Mouse (Mus musculus): ENCODE results near the gene Prss56. TPM values are rescaled to one million over a fixed set of nuclear protein-coding genes. Genes with fewer than 3 reads are reported as not detected.

The Prss56 gene
- polyA plus RNA-seq, 1 experiment from 2014 or later, result not detected

DNA sequence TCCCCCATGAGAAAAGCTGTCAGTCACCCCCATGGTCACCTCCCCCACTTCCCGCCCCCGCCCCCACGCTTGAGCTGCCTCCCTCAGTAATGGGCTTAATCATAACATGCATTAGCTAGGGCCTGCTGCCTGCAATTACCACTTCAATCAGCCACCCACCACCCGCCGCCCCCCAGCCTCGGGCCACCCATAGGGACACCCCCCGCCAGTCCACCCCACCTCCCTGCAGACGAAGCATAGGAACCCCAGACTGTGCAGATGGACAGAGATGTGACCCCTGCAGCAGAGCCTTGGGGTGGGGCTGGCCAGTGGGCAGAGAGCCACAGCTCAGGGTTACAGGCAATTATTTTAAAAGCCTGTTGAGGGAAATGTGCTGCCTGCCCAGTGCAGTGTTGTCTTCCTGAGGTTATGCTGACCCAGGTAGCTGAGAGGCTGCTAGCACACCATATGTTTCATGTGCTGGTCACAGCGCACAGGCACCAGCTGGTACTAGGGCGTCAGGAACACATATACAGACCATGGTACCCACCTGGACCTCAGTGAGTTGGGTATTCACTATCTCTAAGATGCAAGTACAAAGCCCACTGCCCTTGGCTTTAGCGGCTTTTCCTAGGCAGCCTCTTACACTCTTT lies 18.8 kb upstream of the Prss56 start:
- Histone ChIP-seq H3K9me3 (replicated peaks) (no peaks in the 10 kb centered on the region), H3K9ac (no peak overlapping the region), H3K4me3 (no peak overlapping the region), H3K36me3 (no peaks in the 10 kb centered on the region), H3K4me1 (replicated peaks) (no peaks in the 10 kb centered on the region), H3K27me3 (replicated peaks) (peaks cover 97% of the 10 kb centered on the region), H3K4me2 (no peak overlapping the region), H3K27ac (ENCODE audit: poor library complexity, severe bottlenecking) (no peak overlapping the region)
- 18% methylated on average over 11 of the region's 11 CpGs for WGBS
- ATAC-seq (ENCODE audit: insufficient number of reproducible peaks, low FRiP score), result no peak

DNA sequence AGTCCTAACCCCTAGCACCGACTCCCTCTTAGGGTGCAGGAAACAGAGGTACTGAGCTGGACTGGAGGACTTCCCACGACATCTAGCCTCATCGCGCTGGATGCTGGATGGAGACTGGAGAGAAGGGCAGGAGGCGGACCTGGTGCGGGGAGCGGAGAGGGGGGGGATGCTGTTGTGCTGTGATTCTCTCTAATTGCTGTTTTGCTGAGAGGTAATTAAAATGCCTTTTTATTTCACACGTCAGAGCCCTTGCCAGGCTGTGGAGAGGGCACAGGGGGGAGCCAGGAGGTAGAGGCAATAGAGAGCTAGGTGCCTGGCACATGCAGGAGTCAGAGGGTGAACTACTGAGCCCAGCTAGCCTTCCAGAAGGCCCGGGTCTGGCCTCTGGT lies 18.3 kb upstream of the Prss56 start:
- no peak overlapping the region for H3K4me2 ChIP-seq
- 41% methylated on average over 9 of the region's 9 CpGs for WGBS

DNA sequence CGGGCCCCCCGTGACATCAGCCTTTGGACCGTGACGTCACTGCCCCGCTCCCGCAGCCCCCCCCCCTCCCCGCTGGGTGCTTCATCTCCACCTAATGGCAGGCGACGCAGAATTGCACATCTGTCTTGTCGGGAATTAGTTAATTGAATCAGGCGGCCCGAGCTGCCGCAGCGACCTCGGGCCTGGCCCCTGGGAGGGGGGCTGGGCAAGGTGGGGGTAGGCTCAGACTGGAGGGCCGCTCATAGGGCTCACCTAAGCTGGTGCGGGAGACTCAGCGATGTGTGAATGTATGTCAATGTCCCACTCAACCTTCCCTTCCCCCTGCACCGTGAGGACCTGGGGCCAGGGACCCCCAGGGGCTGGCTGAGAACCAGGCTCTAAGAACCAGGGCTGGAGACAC lies 12.7 kb upstream of the Prss56 start:
- Histone ChIP-seq H3K9me3 (replicated peaks) (no peaks in the 10 kb centered on the region), H3K36me3 (no peaks in the 10 kb centered on the region), H3K9ac (no peak overlapping the region; the same call in 1 of the 2 replicates), H3K4me3 (no peak overlapping the region), H3K27ac (ENCODE audit: poor library complexity, severe bottlenecking) (no peak overlapping the region), H3K27me3 (replicated peaks) (peaks cover 88% of the 10 kb centered on the region), H3K4me2 (peak overlapping the region; percentile 33), H3K4me1 (replicated peaks) (peaks cover 11% of the 10 kb centered on the region)
- WGBS, result 11% methylated on average over 19 of the region's 19 CpGs
- ATAC-seq (ENCODE audit: insufficient number of reproducible peaks, low FRiP score), result no peak

More for the DNA sequence above, 18.3 kb upstream of the Prss56 start:
- H3K36me3 ChIP-seq, result no peaks in the 10 kb centered on the region
- H3K9ac ChIP-seq, result no peak overlapping the region
- no peak overlapping the region for H3K27ac ChIP-seq (ENCODE audit: poor library complexity, severe bottlenecking)
- no peak overlapping the region for H3K4me3 ChIP-seq
- H3K27me3 ChIP-seq (replicated peaks), result peaks cover 98% of the 10 kb centered on the region
- H3K4me1 ChIP-seq (replicated peaks), result no peaks in the 10 kb centered on the region
- ATAC-seq (ENCODE audit: insufficient number of reproducible peaks, low FRiP score), result no peak
- no peaks in the 10 kb centered on the region for H3K9me3 ChIP-seq (replicated peaks)

DNA sequence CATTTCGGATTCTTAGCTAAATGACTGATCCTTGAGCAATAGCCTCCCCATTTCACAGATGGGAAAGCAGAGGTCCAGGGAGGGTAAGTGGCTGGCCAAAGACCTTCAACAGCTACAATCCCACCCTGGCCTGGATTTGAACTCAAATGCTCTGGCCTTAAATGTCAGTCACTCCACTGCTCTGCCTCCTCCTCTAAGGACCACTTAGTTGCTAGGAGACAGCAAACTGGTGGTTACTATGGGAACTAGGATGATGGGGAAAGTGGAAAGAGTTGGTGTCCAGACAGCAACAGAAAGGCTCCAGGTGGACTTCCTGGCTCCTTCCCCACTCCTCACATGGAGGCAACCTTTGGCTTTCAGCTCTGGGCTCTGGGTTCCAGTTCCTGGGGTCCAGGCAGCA lies 11.8 kb upstream of the Prss56 start:
- H3K4me1 ChIP-seq (replicated peaks), result peaks cover 18% of the 10 kb centered on the region
- H3K27me3 ChIP-seq (replicated peaks), result peaks cover 83% of the 10 kb centered on the region
- no peak overlapping the region for H3K4me2 ChIP-seq
- ATAC-seq (ENCODE audit: insufficient number of reproducible peaks, low FRiP score), result no peak
- H3K9me3 ChIP-seq (replicated peaks), result no peaks in the 10 kb centered on the region
- no peak overlapping the region for H3K9ac ChIP-seq
- 82% methylated on average over 1 of the region's 1 CpGs for WGBS
- H3K36me3 ChIP-seq, result no peaks in the 10 kb centered on the region
- no peak overlapping the region for H3K27ac ChIP-seq (ENCODE audit: poor library complexity, severe bottlenecking)
- H3K4me3 ChIP-seq, result no peak overlapping the region

DNA sequence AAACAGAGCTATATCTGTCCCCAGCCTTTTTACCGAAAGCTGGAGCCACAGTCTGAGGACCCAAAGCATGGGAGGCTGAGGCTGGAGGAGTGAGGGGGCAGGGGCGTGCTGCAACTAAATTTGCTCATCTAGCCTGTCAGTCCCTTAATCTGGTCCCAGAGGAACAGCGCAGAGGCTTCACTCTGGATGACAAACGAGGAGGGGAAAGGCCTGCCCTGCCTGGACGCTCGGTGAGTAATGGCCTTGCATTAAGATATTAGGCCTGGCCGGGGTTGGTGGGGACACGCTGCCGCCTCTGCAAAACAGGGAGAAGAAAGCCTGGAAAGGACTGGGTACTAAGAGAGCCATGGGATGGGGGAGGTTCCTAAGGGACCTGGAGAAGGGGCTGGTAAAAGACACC lies 10.8 kb upstream of the Prss56 start:
- 40% methylated on average over 9 of the region's 9 CpGs for WGBS

DNA sequence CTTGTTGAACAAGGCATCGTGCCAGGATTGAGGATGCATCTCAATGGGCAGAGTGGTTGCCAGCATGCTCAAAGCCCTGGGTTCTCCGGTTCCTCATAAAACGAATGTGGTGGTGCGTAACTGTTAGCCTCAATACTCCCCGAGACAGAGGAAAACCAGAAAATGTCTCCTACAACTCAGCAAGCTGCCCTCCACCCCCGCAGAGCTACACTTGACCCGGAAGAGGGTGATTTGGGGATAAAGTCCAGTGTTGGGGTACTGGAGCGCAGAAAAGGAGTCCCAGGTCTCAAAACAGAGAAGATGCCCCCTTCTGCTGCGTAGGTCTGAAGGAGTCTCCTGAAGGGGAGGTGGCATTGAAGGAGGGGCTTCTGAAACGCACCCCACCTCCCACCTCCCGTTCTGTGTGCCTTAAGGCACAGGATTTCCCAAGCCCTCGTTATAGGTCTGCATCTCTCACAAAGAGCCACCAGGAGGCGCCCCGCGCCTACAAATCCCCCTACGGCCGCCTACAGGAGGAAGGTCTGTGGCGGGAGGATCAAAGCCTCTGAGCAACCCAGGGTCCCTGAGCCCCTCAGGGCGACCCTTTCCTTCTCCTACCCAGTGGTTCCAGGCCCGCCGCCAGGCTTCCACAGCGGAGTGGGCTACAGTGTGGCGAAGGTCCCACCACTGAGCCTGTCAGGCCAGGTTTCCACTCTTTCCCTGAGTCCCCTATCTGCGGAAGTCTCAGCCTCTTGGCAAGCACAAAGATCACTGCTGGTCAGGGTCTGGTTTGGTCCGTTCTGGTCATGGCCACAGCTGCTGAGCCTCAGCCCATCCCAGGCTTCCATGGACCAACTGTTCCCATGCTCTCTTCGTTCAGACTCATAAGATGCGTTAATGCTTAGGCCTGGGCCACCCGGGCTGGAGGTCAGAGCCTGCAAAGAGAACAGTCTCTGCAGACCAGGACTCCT lies 8.8 kb upstream of the Prss56 start:
- Histone ChIP-seq H3K36me3 (no peaks in the 10 kb centered on the region), H3K9ac (no peak overlapping the region), H3K27me3 (replicated peaks) (peaks cover 61% of the 10 kb centered on the region), H3K4me2 (peak overlapping the region; percentile 36; the same call in 1 of the 2 replicates), H3K9me3 (replicated peaks) (no peaks in the 10 kb centered on the region), H3K4me1 (replicated peaks) (peaks cover 18% of the 10 kb centered on the region), H3K27ac (ENCODE audit: poor library complexity, severe bottlenecking) (no peak overlapping the region), H3K4me3 (no peak overlapping the region)
- WGBS, result 24% methylated on average over 28 of the region's 28 CpGs
- ATAC-seq (ENCODE audit: insufficient number of reproducible peaks, low FRiP score), result peak; percentile 36; the same call in 1 of the 2 replicates

More for the DNA sequence above, 10.8 kb upstream of the Prss56 start:
- Histone ChIP-seq H3K27ac (ENCODE audit: poor library complexity, severe bottlenecking) (no peak overlapping the region), H3K4me1 (replicated peaks) (peaks cover 18% of the 10 kb centered on the region), H3K4me2 (no peak overlapping the region), H3K36me3 (no peaks in the 10 kb centered on the region), H3K9ac (no peak overlapping the region), H3K27me3 (replicated peaks) (peaks cover 75% of the 10 kb centered on the region), H3K4me3 (no peak overlapping the region), H3K9me3 (replicated peaks) (no peaks in the 10 kb centered on the region)
- ATAC-seq (ENCODE audit: insufficient number of reproducible peaks, low FRiP score), result no peak

DNA sequence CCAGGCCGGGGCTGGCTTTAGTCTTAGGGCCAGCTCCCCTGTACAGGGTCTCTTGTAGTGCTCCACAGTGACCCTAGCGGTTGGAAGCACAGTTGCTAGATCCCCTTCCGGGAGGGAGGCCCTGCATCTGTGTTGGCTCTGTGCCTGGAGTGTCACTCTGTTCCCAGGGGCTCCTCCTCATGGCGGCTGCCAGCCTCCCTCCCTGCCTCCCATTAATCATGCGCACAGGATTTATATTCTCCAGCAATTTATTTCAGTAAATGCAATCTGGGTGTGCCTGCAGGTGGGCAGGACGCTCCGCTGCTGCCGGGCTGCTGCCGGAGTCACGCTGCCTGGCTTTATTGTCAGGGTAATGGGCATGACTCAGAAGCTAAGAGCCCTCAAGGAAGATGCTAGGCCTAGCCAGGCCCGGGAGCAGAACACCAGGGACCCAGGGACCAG lies 7.2 kb upstream of the Prss56 start:
- H3K4me1 ChIP-seq (replicated peaks), result peaks cover 11% of the 10 kb centered on the region
- H3K4me2 ChIP-seq, result peak overlapping the region; percentile 31; the same call in 1 of the 2 replicates
- no peaks in the 10 kb centered on the region for H3K36me3 ChIP-seq
- H3K9ac ChIP-seq, result no peak overlapping the region
- 19% methylated on average over 11 of the region's 11 CpGs for WGBS
- H3K4me3 ChIP-seq, result no peak overlapping the region
- peaks cover 54% of the 10 kb centered on the region for H3K27me3 ChIP-seq (replicated peaks)
- ATAC-seq (ENCODE audit: insufficient number of reproducible peaks, low FRiP score), result peak; percentile 72; the same call in 1 of the 2 replicates
- H3K27ac ChIP-seq (ENCODE audit: poor library complexity, severe bottlenecking), result no peak overlapping the region
- H3K9me3 ChIP-seq (replicated peaks), result no peaks in the 10 kb centered on the region

DNA sequence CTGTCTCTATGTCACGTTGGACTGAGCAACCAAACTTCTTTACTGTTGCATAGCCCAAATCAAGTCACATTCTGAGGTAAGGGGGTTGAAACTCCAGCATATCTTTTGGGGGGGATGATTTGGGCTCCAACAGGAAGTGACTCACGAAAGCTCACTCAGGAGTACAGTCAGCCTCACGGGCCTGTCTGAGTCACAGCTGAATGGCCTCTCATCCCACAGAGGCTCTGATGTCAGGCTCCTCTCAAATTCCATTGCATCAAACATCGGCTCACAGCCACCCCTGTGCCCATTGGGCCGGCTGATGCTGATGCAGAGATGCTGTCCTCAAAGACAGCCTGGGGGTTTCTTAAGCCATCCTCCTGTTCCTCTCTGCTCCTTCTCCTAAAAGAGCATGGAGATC lies 2.2 kb upstream of the Prss56 start:
- H3K9ac ChIP-seq, result no peak overlapping the region

DNA sequence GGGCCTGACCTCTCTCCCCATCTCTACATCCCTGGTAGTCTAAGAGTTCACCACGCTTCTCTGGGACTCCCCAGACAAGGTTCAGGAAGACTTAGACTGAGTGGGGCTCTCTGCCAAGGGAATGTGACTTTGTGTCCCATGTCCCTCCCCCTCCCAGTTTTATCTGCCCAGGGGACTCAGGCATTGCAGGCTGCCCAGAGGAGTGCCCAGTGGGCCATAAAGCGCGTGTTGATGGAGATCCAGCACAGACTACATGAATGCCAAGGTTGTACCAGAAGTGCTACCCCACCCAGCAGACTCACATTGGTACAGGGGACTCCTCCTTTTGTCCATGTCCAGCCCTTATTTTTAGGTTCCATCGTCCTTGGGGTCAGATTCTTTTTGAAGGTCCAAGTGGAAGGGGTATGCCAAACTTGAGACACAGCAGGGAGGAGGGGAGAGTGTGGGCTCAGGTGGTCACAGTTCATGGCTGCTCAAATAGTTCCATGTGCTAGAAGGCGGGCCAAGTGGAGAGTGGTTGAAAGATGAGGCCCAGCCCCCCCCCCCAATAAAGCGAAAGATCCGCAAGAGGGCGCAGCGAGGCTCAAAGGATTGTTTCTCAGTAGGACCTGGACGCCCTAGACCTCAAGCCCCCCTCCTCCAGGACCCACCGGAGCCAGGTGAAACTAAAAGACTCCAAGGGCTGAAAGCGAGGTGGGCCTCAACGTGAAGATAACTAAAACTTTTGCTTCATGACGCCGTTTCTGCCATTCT lies 1.1 kb downstream of the Prss56 start:
- no peak overlapping the region for H3K27ac ChIP-seq (ENCODE audit: poor library complexity, severe bottlenecking)
- H3K4me1 ChIP-seq (replicated peaks), result peaks cover 6% of the 10 kb centered on the region; the same call in 1 of the 2 replicates
- H3K4me3 ChIP-seq, result no peak overlapping the region
- H3K9me3 ChIP-seq (replicated peaks), result no peaks in the 10 kb centered on the region
- peaks cover 85% of the 10 kb centered on the region for H3K27me3 ChIP-seq (replicated peaks)
- ATAC-seq (ENCODE audit: insufficient number of reproducible peaks, low FRiP score), result no peak
- peak overlapping the region; percentile 39 for H3K4me2 ChIP-seq
- no peak overlapping the region for H3K9ac ChIP-seq
- WGBS, result 27% methylated on average over 15 of the region's 15 CpGs
- H3K36me3 ChIP-seq, result no peaks in the 10 kb centered on the region

More for the DNA sequence above, 2.2 kb upstream of the Prss56 start:
- H3K4me2 ChIP-seq, result no peak overlapping the region
- no peak overlapping the region for H3K27ac ChIP-seq (ENCODE audit: poor library complexity, severe bottlenecking)
- peaks cover 70% of the 10 kb centered on the region for H3K27me3 ChIP-seq (replicated peaks)
- H3K9me3 ChIP-seq (replicated peaks), result no peaks in the 10 kb centered on the region
- H3K36me3 ChIP-seq, result no peaks in the 10 kb centered on the region
- 27% methylated on average over 5 of the region's 5 CpGs for WGBS
- no peak for ATAC-seq (ENCODE audit: insufficient number of reproducible peaks, low FRiP score)
- H3K4me1 ChIP-seq (replicated peaks), result peaks cover 3% of the 10 kb centered on the region; the same call in 1 of the 2 replicates
- H3K4me3 ChIP-seq, result no peak overlapping the region

DNA sequence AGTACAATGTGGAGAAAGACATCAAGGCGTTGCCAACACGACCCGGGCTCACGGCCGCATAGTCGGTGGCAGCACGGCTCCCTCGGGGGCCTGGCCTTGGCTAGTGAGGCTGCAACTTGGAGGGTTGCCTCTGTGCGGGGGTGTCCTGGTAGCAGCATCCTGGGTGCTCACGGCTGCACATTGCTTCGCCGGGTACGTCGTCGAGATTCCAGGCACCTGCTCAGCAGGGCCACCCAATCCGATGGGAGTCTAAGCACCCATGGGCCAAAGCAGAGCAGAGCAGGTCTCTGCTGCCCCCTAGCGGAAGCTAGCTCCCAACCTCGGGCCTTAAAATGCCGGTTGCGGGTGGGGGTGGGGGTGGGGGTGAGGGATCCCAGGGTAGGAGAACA lies 1.6 kb downstream of the Prss56 start:
- 9% methylated on average over 20 of the region's 20 CpGs for WGBS
- no peak overlapping the region for H3K4me3 ChIP-seq
- H3K27me3 ChIP-seq (replicated peaks), result peaks cover 91% of the 10 kb centered on the region
- no peak overlapping the region for H3K27ac ChIP-seq (ENCODE audit: poor library complexity, severe bottlenecking)
- no peak overlapping the region for H3K9ac ChIP-seq
- no peaks in the 10 kb centered on the region for H3K36me3 ChIP-seq
- 0 out of 2 replicates have a peak, but pooled peaks have one; percentile 10 for ATAC-seq (ENCODE audit: insufficient number of reproducible peaks, low FRiP score)
- H3K9me3 ChIP-seq (replicated peaks), result no peaks in the 10 kb centered on the region
- peaks cover 6% of the 10 kb centered on the region; the same call in 1 of the 2 replicates for H3K4me1 ChIP-seq (replicated peaks)
- peak overlapping the region; percentile 39 for H3K4me2 ChIP-seq
